Mouse (Mus musculus) monocyte, adult 5-6 weeks (primary cell): Measurements from ENCODE around the gene Arl4d. TPM values are rescaled to one million over a fixed set of nuclear protein-coding genes. Genes with fewer than 3 reads are reported as not detected.
"Not testable (repeated sequence)": the region's sequence is repeated elsewhere in the genome, so short reads cannot be mapped to it uniquely, and the experiment has no call there.

Experiments used
- ATAC-seq: fragments of 153-309, 156-312 bp; replicated peaks from 2 replicates; pipeline ENCODE4 v1.8.0; 2017; ENCODE audit warnings: mild to moderate bottlenecking; ENCODE audit not compliant: low TSS enrichment, insufficient number of reproducible peaks, severe bottlenecking, poor library complexity, low FRiP score
- total RNA-seq: library from RNA; stranded (forward); fragments of 200-1000, 200-491, 200-594 nt; gene quantifications from 3 replicates; pipeline ENCODE4 v1.2.3, GENCODE M21; 2017

Arl4d gene
- 19.6 to 120 TPM (median 27.2 TPM) in 3 replicates for total RNA-seq

DNA sequence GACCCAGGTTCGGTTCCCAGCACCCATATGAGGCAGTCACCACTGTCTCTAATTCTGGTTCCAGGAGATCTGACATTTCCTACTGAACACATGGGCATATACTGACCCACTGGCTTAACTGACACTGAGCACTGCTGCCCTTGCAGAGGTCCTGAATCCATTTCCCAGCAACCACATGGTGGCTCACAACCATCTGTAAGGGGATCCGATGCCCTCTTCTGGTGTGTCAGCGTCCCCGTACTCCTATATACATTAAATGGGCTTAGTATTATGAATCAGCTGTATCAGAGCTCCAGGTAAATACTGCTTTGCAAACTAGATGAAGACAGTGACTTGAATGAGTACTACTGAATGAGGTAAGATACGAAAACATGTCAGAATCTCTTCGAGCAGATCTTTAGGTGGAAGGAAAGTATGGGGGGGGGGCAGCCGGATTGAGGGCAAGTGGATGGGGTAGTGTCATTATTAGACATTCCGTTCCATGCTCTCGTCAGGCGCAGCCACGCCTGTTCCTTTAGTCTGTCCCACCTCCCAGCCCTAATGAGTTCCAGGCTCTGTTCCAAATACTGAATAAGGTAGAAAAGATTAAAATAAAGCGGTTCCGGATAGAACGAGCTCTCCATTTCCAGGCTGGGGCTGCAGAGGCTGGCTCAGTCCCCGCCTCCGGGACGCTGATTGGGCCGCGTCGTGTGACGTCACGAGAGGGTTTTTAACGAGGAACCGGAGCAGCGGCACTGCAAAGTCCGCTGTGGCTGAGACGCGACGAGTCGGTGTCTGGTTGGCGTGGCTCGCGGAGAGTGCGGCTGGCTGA is at the start of gene Arl4d:
Gene Arl4d (plus strand): TSS at position 717 of the 811 bp plus-strand sequence.
- ATAC-seq, result peak; percentile 99

GRCm38 (mm10) chr11:101616104-101616503 is 49.2 kb upstream of the Arl4d start:
- no peak for ATAC-seq

DNA sequence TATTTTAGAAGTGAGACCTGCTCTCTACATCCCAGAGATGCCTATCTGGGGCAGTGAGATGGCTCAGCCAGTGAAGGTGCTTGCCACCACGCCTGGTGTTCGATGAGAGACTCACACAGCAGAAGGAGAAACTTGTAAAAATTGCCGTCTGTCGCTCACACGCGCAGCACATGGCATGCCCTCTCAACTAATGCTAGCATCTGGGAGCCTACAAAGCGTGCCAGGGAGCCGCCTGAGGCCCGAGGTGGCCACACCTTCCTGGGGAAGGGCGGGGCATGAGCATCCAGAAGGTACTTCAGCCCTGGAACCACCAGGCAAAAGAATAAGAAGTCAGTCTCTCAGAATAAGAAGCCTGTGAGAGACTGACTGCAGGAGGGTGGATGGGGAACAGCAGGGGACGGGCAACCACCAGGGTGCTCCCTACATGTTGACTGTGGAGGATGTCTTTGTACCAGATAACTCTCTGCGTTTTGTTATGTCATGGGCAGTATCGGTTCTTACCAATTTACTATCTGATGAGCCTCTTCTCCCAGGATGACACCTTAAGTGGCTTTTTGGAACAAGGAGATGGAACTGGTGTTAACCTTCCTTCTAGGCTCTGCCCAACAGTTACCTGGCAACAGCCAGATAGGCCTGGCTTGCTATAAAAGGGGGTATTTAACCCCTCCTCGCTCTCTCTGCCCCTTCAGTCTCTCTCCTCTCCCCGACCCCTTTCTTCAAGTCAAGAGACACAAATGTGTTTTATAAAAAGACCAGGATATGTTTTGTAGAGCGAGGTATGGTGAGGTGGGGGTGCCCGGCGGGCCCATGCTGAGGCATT is 48.2 kb upstream of the Arl4d start:
- no peak for ATAC-seq

GRCm38 (mm10) chr11:101617849-101618248 is 47.5 kb upstream of the Arl4d start:
- no peak for ATAC-seq

- no peak for ATAC-seq
Observed at GRCm38 (mm10) chr11:101618596-101618995, 46.7 kb upstream of the Arl4d start.

- ATAC-seq, result not testable (repeated sequence)
Observed at GRCm38 (mm10) chr11:101620022-101620655, 45.2 kb upstream of the Arl4d start.

DNA sequence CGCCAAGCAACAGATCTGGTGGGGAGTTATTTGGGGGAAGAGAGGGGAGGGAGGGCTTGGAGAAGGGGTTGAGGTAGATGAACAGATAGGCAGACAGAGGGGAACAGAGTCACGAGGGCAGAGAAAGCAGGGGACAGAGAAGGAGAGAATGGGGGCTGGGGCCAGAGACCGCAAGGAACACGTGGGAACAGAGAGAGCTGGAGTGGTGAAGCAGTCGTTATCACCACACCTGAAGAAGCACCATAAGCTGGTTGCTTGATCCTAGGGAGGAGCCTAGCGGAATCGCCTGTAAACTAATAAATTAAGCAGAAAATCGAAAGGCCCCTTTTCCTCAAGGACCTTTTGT is 38.7 kb upstream of the Arl4d start:
- peak; percentile 15; the same call in 1 of the 2 replicates for ATAC-seq

- ATAC-seq, result peak; percentile 85
Observed at GRCm38 (mm10) chr11:101626995-101627856, 38.1 kb upstream of the Arl4d start, which contains the start of gene Rdm1. Rdm1 (plus strand) TSS chr11:101627195.

- ATAC-seq, result peak; percentile 78
Observed at GRCm38 (mm10) chr11:101627857-101628559, 37.3 kb upstream of the Arl4d start.

- ATAC-seq, result not testable (repeated sequence)
Observed at GRCm38 (mm10) chr11:101628733-101629417, 36.5 kb upstream of the Arl4d start.

DNA sequence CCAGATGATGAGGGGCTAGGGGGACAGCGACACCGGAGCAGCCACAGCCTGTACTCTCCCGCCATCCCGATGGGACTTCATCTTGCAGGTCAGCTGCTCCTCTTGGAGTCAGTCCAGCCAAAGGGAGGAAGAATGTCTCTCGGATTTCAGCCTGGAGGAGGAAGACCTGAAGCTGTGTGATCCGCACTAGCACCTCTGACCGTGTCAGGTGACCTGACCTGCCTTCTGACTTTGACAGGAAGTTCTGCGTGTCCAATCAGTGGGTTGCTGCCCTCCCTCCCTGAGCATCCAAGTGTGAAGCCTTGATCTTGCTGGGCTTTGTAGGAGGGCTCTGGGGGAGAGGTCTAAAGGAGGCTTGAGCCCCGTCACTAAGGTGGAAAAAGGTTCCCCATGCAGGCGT is 29.7 kb upstream of the Arl4d start:
- ATAC-seq, result no peak

DNA sequence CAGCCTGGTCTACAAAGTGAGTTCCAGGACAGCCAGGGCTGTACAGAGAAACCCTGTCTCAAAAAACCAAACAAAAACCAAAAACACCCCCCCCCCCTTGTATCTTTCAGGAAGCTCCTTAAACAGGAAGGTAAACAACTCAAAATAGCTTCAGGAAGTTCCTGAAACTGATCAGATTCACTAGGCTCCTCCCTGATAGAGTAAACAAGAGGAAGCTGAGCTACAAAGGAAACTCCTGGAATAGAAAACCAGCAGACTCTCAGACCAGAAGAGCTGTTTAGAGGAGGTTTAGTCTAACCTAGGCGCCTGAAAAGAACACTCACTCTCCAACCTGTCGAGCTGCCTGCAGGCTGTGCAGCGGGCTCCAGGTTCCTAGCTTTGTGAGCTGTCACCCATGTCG is 25.6 kb upstream of the Arl4d start:
- ATAC-seq, result no peak

DNA sequence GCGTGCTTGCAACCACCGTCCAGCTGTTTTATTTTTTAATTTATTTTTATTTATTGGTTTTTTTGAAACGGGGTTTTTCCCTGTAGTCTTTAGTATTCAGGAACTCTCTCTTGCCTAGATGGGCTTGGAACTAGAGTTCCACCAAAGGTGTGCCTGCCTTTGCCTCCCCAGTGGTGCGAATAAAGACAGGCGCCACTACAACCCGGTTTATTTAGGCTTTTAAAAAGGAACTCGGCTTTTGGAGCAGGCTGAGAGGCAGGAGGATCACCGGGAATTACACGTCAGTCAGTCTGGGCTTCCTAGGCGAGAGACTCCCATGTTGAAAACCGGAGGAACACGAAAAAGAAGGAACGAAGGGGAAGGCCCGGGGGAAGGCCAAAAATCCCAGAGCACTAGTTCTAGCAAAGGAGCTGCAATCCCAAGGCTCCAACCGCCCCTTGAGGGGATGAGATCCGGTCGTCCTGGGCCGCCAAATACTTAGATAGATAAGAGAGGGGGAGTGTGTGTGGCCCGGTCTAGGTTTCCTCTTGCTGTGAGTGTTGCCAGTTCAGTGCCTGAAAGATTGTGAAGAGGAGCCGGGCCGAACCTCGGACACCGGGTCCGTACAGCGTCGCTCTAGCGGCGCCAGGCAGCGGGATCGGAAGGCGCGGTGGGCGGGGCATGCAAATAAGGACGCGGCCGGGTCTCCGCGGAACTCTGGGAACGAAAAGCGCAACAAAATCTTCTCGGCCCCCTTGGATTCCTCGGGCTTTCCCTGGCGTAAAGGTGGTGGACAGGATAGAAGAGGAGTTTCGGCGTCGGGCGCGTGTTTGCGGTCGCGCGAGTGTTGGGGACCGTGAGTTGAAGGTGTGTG is 24.3 kb upstream of the Arl4d start:
- peak; percentile 62 for ATAC-seq

- ATAC-seq, result peak; percentile 64
Observed at GRCm38 (mm10) chr11:101641710-101642642, 23.4 kb upstream of the Arl4d start.

- ATAC-seq, result no peak
Observed at GRCm38 (mm10) chr11:101642931-101643330, 22.4 kb upstream of the Arl4d start.
